Mouse (Mus musculus): Measurements from ENCODE around the gene Fbxo45. TPM values are rescaled to one million over a fixed set of nuclear protein-coding genes. Genes with fewer than 3 reads are reported as not detected.

Fbxo45 gene
- total and polyA plus RNA-seq, 2 experiments from 2014 or later: 16.3 to 29.1 TPM

DNA sequence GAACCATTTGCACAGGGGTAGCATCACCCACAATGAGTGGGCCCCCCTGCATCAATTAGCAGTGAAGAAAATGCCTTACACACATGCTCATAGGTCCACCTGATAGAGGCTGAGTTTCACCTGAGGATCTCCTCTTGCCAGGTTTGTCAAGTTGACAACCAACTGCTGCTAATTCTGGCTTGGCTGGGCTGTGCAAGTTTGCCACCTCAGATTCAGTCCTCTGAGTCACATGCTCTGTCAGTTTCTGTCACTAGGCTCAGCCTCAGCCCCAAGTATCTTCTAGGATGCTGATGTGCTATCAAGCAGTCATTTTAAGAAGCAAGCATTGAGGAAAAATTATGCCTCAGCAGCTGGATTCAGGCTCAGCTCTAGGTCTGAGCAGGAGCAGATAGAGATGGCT, 32.8 kb downstream of the Fbxo45 start:
- Histone ChIP-seq H3K4me3 (ENCODE audit: low read length) (no peak overlapping the region), H3K27me3 (ENCODE audit: insufficient read depth, low read length) (no peaks in the 10 kb centered on the region), H3K36me3 (ENCODE audit: insufficient read depth, low read length) (no peaks in the 10 kb centered on the region), H3K9me3 (ENCODE audit: low read length) (peaks cover 4% of the 10 kb centered on the region; the same call in 1 of the 2 replicates), H3K4me2 (ENCODE audit: low read depth, low read length) (no peak overlapping the region), H3K27ac (no peak overlapping the region), H3K9ac (replicated peaks; ENCODE audit: low read length) (no peak overlapping the region), H3K4me1 (ENCODE audit: insufficient read depth, low read length) (no peaks in the 10 kb centered on the region)
- DNase-seq (ENCODE audit: low spot score) (no peak), ATAC-seq (no peak)
- no peak for TF ChIP-seq CTCF (IDR thresholded peaks at IDR 0.05; ENCODE audit: low read depth)

GRCm38 (mm10) chr16:32204902-32205301, 42.1 kb downstream of the Fbxo45 start:
- WGBS: 62% methylated on average over 3 of the region's 3 CpGs

GRCm38 (mm10) chr16:32202681-32203080, 44.3 kb downstream of the Fbxo45 start:
- Histone ChIP-seq H3K4me3 (ENCODE audit: low read length) (no peak overlapping the region), H3K36me3 (ENCODE audit: insufficient read depth, low read length) (no peaks in the 10 kb centered on the region), H3K4me1 (ENCODE audit: insufficient read depth, low read length) (no peaks in the 10 kb centered on the region), H3K27me3 (ENCODE audit: insufficient read depth, low read length) (no peaks in the 10 kb centered on the region), H3K9me3 (ENCODE audit: low read length) (no peaks in the 10 kb centered on the region), H3K4me2 (ENCODE audit: low read depth, low read length) (no peak overlapping the region), H3K9ac (replicated peaks; ENCODE audit: low read length) (no peak overlapping the region), H3K27ac (no peak overlapping the region)
- ATAC-seq: no peak
- WGBS: 73% methylated on average over 6 of the region's 6 CpGs
- DNase-seq (ENCODE audit: low spot score): no peak
- TF ChIP-seq CTCF (IDR thresholded peaks at IDR 0.05; ENCODE audit: low read depth): peak; percentile 42

More at GRCm38 (mm10) chr16:32204902-32205301, 42.1 kb downstream of the Fbxo45 start:
- Histone ChIP-seq H3K27me3 (ENCODE audit: insufficient read depth, low read length) (no peaks in the 10 kb centered on the region), H3K27ac (no peak overlapping the region), H3K4me2 (ENCODE audit: low read depth, low read length) (no peak overlapping the region), H3K4me3 (ENCODE audit: low read length) (no peak overlapping the region), H3K36me3 (ENCODE audit: insufficient read depth, low read length) (no peaks in the 10 kb centered on the region), H3K9me3 (ENCODE audit: low read length) (peaks cover 4% of the 10 kb centered on the region; the same call in 1 of the 2 replicates), H3K4me1 (ENCODE audit: insufficient read depth, low read length) (no peaks in the 10 kb centered on the region), H3K9ac (replicated peaks; ENCODE audit: low read length) (no peak overlapping the region)
- DNase-seq (ENCODE audit: low spot score) (no peak), ATAC-seq (no peak)
- TF ChIP-seq CTCF (IDR thresholded peaks at IDR 0.05; ENCODE audit: low read depth): no peak

DNA sequence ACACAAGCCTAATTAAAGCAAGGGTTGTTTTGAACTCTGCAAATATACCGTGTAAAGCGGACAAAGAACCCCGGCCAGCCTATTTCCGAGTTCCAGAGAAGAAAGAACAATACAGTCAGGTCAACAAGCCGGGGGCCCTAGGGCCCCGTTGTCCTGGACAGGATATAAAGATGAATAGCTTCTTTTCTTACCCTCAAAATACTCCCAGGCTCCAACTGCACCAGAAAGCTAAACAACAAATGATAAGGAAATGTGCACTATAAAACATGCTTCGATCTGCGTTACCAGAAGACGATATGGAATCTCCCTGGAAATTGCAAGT, 46.0 kb downstream of the Fbxo45 start:
- no peaks in the 10 kb centered on the region for H3K36me3 ChIP-seq (ENCODE audit: insufficient read depth, low read length)
- H3K4me1 ChIP-seq (ENCODE audit: insufficient read depth, low read length): no peaks in the 10 kb centered on the region
- 0 out of 2 replicates have a peak overlapping the region, but pooled peaks have one; percentile 10 for H3K4me3 ChIP-seq (ENCODE audit: low read length)
- no peaks in the 10 kb centered on the region for H3K27me3 ChIP-seq (ENCODE audit: insufficient read depth, low read length)
- no peaks in the 10 kb centered on the region for H3K9me3 ChIP-seq (ENCODE audit: low read length)
- ATAC-seq: no peak
- no peak for DNase-seq (ENCODE audit: low spot score)
- 22% methylated on average over 9 of the region's 9 CpGs for WGBS
- no peak overlapping the region for H3K9ac ChIP-seq (replicated peaks; ENCODE audit: low read length)
- TF ChIP-seq CTCF (IDR thresholded peaks at IDR 0.05; ENCODE audit: low read depth): no peak
- peak overlapping the region; percentile 63; the same call in 1 of the 2 replicates for H3K27ac ChIP-seq
- H3K4me2 ChIP-seq (ENCODE audit: low read depth, low read length): peak overlapping the region; percentile 42

DNA sequence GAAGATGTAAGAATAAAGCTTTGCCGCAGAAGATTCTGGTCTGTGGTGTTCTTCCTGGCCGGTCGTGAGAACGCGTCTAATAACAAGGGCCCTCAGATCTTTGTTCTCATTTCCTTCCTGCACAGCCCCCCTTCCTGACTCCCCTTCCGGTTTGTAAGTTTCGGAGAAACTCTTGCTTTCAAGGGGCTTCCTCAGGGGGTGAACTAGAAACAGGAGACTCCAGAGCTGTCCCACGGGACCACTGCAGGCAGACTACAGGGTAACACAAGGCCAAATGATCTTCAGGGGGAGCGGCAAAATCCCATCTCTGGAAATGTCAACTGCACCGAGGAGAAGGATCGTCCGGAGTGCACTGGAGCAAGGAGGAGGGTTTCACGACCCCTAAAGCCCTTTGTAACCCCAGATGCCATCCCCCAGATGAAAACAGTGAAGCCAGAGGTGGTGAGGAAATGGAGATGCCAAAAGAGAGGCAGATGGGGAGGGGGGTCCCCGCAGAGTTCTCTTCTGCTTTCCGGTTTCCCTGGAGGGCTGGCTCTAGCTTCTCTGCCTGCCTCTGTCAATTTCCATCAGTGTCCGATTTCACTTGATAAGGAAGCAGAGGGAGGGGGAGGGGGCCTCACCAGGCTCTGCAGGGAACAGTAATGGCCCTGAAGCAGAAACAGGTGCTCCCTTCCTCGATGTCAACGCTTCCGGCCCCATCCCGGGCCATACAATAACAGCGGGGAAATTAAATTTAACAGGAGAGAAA, 46.5 kb downstream of the Fbxo45 start:
- no peak overlapping the region for H3K9ac ChIP-seq (replicated peaks; ENCODE audit: low read length)
- H3K36me3 ChIP-seq (ENCODE audit: insufficient read depth, low read length): no peaks in the 10 kb centered on the region
- ATAC-seq (peak; percentile 67; the same call in 1 of the 2 replicates), DNase-seq (ENCODE audit: low spot score) (peak; percentile 49)
- H3K4me2 ChIP-seq (ENCODE audit: low read depth, low read length): peak overlapping the region; percentile 42
- no peak for TF ChIP-seq CTCF (IDR thresholded peaks at IDR 0.05; ENCODE audit: low read depth)
- H3K4me3 ChIP-seq (ENCODE audit: low read length): peak overlapping the region; percentile 10; the same call in 1 of the 2 replicates
- H3K9me3 ChIP-seq (ENCODE audit: low read length): no peaks in the 10 kb centered on the region
- no peaks in the 10 kb centered on the region for H3K4me1 ChIP-seq (ENCODE audit: insufficient read depth, low read length)
- 43% methylated on average over 21 of the region's 21 CpGs for WGBS
- peak overlapping the region; percentile 63 for H3K27ac ChIP-seq
- H3K27me3 ChIP-seq (ENCODE audit: insufficient read depth, low read length): no peaks in the 10 kb centered on the region

GRCm38 (mm10) chr16:32190011-32190441, 56.9 kb downstream of the Fbxo45 start:
- Histone ChIP-seq H3K27ac (no peak overlapping the region), H3K27me3 (ENCODE audit: insufficient read depth, low read length) (no peaks in the 10 kb centered on the region), H3K9me3 (ENCODE audit: low read length) (no peaks in the 10 kb centered on the region), H3K4me2 (ENCODE audit: low read depth, low read length) (no peak overlapping the region), H3K36me3 (ENCODE audit: insufficient read depth, low read length) (no peaks in the 10 kb centered on the region), H3K4me1 (ENCODE audit: insufficient read depth, low read length) (no peaks in the 10 kb centered on the region), H3K4me3 (ENCODE audit: low read length) (no peak overlapping the region), H3K9ac (replicated peaks; ENCODE audit: low read length) (no peak overlapping the region)
- ATAC-seq (no peak), DNase-seq (ENCODE audit: low spot score) (no peak)
- WGBS: 53% methylated on average over 12 of the region's 12 CpGs
- TF ChIP-seq CTCF (IDR thresholded peaks at IDR 0.05; ENCODE audit: low read depth): no peak

DNA sequence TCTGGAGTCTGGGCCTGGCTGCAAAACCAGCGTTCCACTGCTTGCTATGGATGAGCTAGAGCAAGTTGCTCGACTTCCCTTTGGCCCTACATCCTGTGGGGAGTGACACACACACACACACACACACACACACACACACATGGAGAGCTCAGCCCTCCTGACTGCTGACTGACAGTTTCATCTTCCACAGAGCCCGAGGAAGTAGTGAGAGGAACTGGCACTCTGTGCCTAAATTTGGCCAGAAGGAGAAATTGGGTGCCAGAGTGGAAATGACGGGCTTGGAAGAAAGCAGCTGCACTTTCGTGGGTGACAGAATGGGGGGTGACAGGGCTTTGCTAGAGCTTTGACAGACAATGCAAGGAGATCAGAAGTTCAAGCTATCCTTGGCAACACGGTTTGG, 57.8 kb downstream of the Fbxo45 start:
- TF ChIP-seq CTCF (IDR thresholded peaks at IDR 0.05; ENCODE audit: low read depth): no peak
- no peaks in the 10 kb centered on the region for H3K9me3 ChIP-seq (ENCODE audit: low read length)
- 39% methylated on average over 6 of the region's 6 CpGs for WGBS
- no peaks in the 10 kb centered on the region for H3K4me1 ChIP-seq (ENCODE audit: insufficient read depth, low read length)
- no peaks in the 10 kb centered on the region for H3K36me3 ChIP-seq (ENCODE audit: insufficient read depth, low read length)
- no peak overlapping the region for H3K9ac ChIP-seq (replicated peaks; ENCODE audit: low read length)
- no peak overlapping the region for H3K4me2 ChIP-seq (ENCODE audit: low read depth, low read length)
- no peak overlapping the region for H3K4me3 ChIP-seq (ENCODE audit: low read length)
- peak; percentile 16 for DNase-seq (ENCODE audit: low spot score)
- H3K27ac ChIP-seq: no peak overlapping the region
- ATAC-seq: no peak
- no peaks in the 10 kb centered on the region for H3K27me3 ChIP-seq (ENCODE audit: insufficient read depth, low read length)

All from hindbrain, postnatal 0 days (tissue).